Mouse (Mus musculus): ENCODE data around the gene Gm960. TPM values are rescaled to one million over a fixed set of nuclear protein-coding genes. Genes with fewer than 3 reads are reported as not detected.

Gm960 gene
- total and polyA plus RNA-seq, 2 experiments from 2014 or later, result 1.6 TPM; not detected in 1

- Histone ChIP-seq H3K9me3 (replicated peaks; ENCODE audit: control insufficient read depth, low read length) (no peaks in the 10 kb centered on the region), H3K4me3 (ENCODE audit: low read depth, low read length) (no peak overlapping the region), H3K27ac (ENCODE audit: low read depth) (no peak overlapping the region), H3K4me2 (ENCODE audit: low read depth, low read length) (no peak overlapping the region), H3K9ac (replicated peaks; ENCODE audit: low read depth, low read length) (no peak overlapping the region), H3K36me3 (replicated peaks; ENCODE audit: control insufficient read depth, insufficient read depth, low read length) (no peaks in the 10 kb centered on the region), H3K27me3 (ENCODE audit: control insufficient read depth, insufficient read depth, low read length) (no peaks in the 10 kb centered on the region), H3K4me1 (ENCODE audit: control insufficient read depth, insufficient read depth) (no peaks in the 10 kb centered on the region)
- DNase-seq (ENCODE audit: low spot score), result no peak
- TF ChIP-seq EP300 (IDR thresholded peaks at IDR 0.05; ENCODE audit: low read depth) (no peak), CTCF (IDR thresholded peaks at IDR 0.05; ENCODE audit: low read depth) (no peak)
- WGBS, result 61% methylated on average over 13 of the region's 13 CpGs
- no peak for ATAC-seq (ENCODE audit: insufficient read depth, low read depth)
These were observed 39.4 kb upstream of the Gm960 start for GRCm38 (mm10) chr19:4737866-4738265.

DNA sequence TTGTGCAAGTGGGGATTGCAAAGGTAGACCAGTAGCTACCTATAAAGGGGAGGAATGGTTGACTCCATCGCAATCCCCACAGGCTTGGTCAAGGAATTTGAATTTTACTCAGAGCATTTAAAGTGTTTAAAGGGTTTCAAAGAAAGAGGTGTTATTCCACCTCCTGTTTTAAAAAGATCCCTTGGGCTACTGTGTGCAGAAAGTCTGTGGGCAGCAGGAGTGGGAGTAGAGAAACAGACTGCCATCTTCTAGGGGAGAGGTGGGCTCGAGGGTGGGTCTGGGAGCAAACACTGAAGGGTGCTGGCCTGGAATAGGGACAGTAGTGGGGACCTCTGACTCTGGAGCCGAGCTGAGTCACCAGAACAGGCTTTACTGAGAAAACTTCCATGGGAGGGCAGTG is 34.6 kb upstream of the Gm960 start:
- no peaks in the 10 kb centered on the region for H3K27me3 ChIP-seq (ENCODE audit: control insufficient read depth, insufficient read depth, low read length)
- no peak overlapping the region for H3K4me3 ChIP-seq (ENCODE audit: low read depth, low read length)
- no peaks in the 10 kb centered on the region for H3K9me3 ChIP-seq (replicated peaks; ENCODE audit: control insufficient read depth, low read length)
- TF ChIP-seq EP300 (IDR thresholded peaks at IDR 0.05; ENCODE audit: low read depth) (no peak), CTCF (IDR thresholded peaks at IDR 0.05; ENCODE audit: low read depth) (no peak)
- no peak overlapping the region for H3K4me2 ChIP-seq (ENCODE audit: low read depth, low read length)
- H3K27ac ChIP-seq (ENCODE audit: low read depth), result no peak overlapping the region
- ATAC-seq (ENCODE audit: insufficient read depth, low read depth) (no peak), DNase-seq (ENCODE audit: low spot score) (no peak)
- H3K4me1 ChIP-seq (ENCODE audit: control insufficient read depth, insufficient read depth), result no peaks in the 10 kb centered on the region
- no peaks in the 10 kb centered on the region for H3K36me3 ChIP-seq (replicated peaks; ENCODE audit: control insufficient read depth, insufficient read depth, low read length)
- WGBS, result 70% methylated on average over 3 of the region's 3 CpGs
- H3K9ac ChIP-seq (replicated peaks; ENCODE audit: low read depth, low read length), result no peak overlapping the region

DNA sequence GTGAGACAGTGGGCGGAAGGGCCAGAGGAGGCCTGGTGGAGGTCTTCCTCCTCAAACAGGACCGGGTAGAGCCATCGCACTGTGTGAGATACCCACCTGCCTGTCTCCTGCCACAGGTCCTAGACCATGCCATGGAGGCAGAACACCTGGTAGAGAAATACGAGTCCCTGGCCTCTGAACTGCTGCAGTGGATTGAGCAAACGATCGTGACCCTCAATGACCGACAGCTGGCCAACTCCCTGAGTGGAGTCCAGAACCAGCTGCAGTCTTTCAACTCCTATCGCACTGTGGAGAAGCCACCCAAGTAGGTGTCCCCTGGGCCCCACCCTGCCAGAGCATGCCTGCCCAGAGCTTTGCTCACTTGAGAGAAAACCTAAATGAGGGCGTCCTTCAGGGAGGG is 30.7 kb upstream of the Gm960 start:
- DNase-seq (ENCODE audit: low spot score) (no peak), ATAC-seq (ENCODE audit: insufficient read depth, low read depth) (no peak)
- TF ChIP-seq EP300 (IDR thresholded peaks at IDR 0.05; ENCODE audit: low read depth) (no peak), CTCF (IDR thresholded peaks at IDR 0.05; ENCODE audit: low read depth) (no peak)
- Histone ChIP-seq H3K4me2 (ENCODE audit: low read depth, low read length) (no peak overlapping the region), H3K4me1 (ENCODE audit: control insufficient read depth, insufficient read depth) (no peaks in the 10 kb centered on the region), H3K9ac (replicated peaks; ENCODE audit: low read depth, low read length) (no peak overlapping the region), H3K36me3 (replicated peaks; ENCODE audit: control insufficient read depth, insufficient read depth, low read length) (no peaks in the 10 kb centered on the region), H3K27ac (ENCODE audit: low read depth) (no peak overlapping the region), H3K4me3 (ENCODE audit: low read depth, low read length) (no peak overlapping the region), H3K9me3 (replicated peaks; ENCODE audit: control insufficient read depth, low read length) (no peaks in the 10 kb centered on the region), H3K27me3 (ENCODE audit: control insufficient read depth, insufficient read depth, low read length) (no peaks in the 10 kb centered on the region; the same call in 1 of the 2 replicates)
- WGBS, result 82% methylated on average over 9 of the region's 9 CpGs

- no peak for ATAC-seq (ENCODE audit: insufficient read depth, low read depth)
- Histone ChIP-seq H3K9ac (replicated peaks; ENCODE audit: low read depth, low read length) (no peak overlapping the region), H3K4me2 (ENCODE audit: low read depth, low read length) (no peak overlapping the region), H3K27me3 (ENCODE audit: control insufficient read depth, insufficient read depth, low read length) (peaks cover 36% of the 10 kb centered on the region), H3K4me3 (ENCODE audit: low read depth, low read length) (no peak overlapping the region), H3K36me3 (replicated peaks; ENCODE audit: control insufficient read depth, insufficient read depth, low read length) (no peaks in the 10 kb centered on the region), H3K9me3 (replicated peaks; ENCODE audit: control insufficient read depth, low read length) (no peaks in the 10 kb centered on the region), H3K4me1 (ENCODE audit: control insufficient read depth, insufficient read depth) (no peaks in the 10 kb centered on the region), H3K27ac (ENCODE audit: low read depth) (no peak overlapping the region)
- TF ChIP-seq CTCF (IDR thresholded peaks at IDR 0.05; ENCODE audit: low read depth), result no peak
- no peak for TF ChIP-seq EP300 (IDR thresholded peaks at IDR 0.05; ENCODE audit: low read depth)
- DNase-seq (ENCODE audit: low spot score), result no peak
- WGBS, result 19% methylated on average over 11 of the region's 11 CpGs
These were observed 22.3 kb upstream of the Gm960 start for GRCm38 (mm10) chr19:4720671-4721244.

GRCm38 (mm10) chr19:4720112-4720511 is 21.6 kb upstream of the Gm960 start:
- Histone ChIP-seq H3K9me3 (replicated peaks; ENCODE audit: control insufficient read depth, low read length) (no peaks in the 10 kb centered on the region), H3K27me3 (ENCODE audit: control insufficient read depth, insufficient read depth, low read length) (peaks cover 41% of the 10 kb centered on the region), H3K36me3 (replicated peaks; ENCODE audit: control insufficient read depth, insufficient read depth, low read length) (no peaks in the 10 kb centered on the region), H3K4me2 (ENCODE audit: low read depth, low read length) (no peak overlapping the region), H3K4me3 (ENCODE audit: low read depth, low read length) (no peak overlapping the region), H3K9ac (replicated peaks; ENCODE audit: low read depth, low read length) (no peak overlapping the region), H3K27ac (ENCODE audit: low read depth) (no peak overlapping the region), H3K4me1 (ENCODE audit: control insufficient read depth, insufficient read depth) (no peaks in the 10 kb centered on the region)
- TF ChIP-seq EP300 (IDR thresholded peaks at IDR 0.05; ENCODE audit: low read depth) (no peak), CTCF (IDR thresholded peaks at IDR 0.05; ENCODE audit: low read depth) (no peak)
- no peak for DNase-seq (ENCODE audit: low spot score)
- WGBS, result 76% methylated on average over 15 of the region's 15 CpGs
- no peak for ATAC-seq (ENCODE audit: insufficient read depth, low read depth)

- Histone ChIP-seq H3K27ac (ENCODE audit: low read depth) (no peak overlapping the region), H3K36me3 (replicated peaks; ENCODE audit: control insufficient read depth, insufficient read depth, low read length) (no peaks in the 10 kb centered on the region), H3K27me3 (ENCODE audit: control insufficient read depth, insufficient read depth, low read length) (peaks cover 49% of the 10 kb centered on the region), H3K9me3 (replicated peaks; ENCODE audit: control insufficient read depth, low read length) (no peaks in the 10 kb centered on the region), H3K9ac (replicated peaks; ENCODE audit: low read depth, low read length) (no peak overlapping the region), H3K4me2 (ENCODE audit: low read depth, low read length) (no peak overlapping the region), H3K4me3 (ENCODE audit: low read depth, low read length) (no peak overlapping the region), H3K4me1 (ENCODE audit: control insufficient read depth, insufficient read depth) (no peaks in the 10 kb centered on the region)
- no peak for TF ChIP-seq CTCF (IDR thresholded peaks at IDR 0.05; ENCODE audit: low read depth)
- no peak for TF ChIP-seq EP300 (IDR thresholded peaks at IDR 0.05; ENCODE audit: low read depth)
- 29% methylated on average over 5 of the region's 5 CpGs for WGBS
- ATAC-seq (ENCODE audit: insufficient read depth, low read depth) (no peak), DNase-seq (ENCODE audit: low spot score) (no peak)
These were observed 20.9 kb upstream of the Gm960 start for GRCm38 (mm10) chr19:4719351-4719764.
